Mouse (Mus musculus): ENCODE results near the gene Hist1h3i.
"Not testable (repeated sequence)": the region's sequence is repeated elsewhere in the genome, so short reads cannot be mapped to it uniquely, and the experiment has no call there.

- TF ChIP-seq GATA1 (IDR thresholded peaks at IDR 0.05; ENCODE audit: borderline replicate concordance, low read length); FLI1 (IDR thresholded peaks at IDR 0.05; ENCODE audit: low read length): not testable (repeated sequence)
Observed at GRCm38 (mm10) chr13:21810073-21810472, 26.9 kb upstream of the Hist1h3i start, which contains the start of the genes Hist1h2bq and Hist1h2ao.

Measured in megakaryocyte, embryonic 14.5 days (primary cell).